Mouse (Mus musculus) hindbrain, embryonic 14.5 days (tissue): ENCODE measurements at regions not wholly inside any gene's neighbourhood (a gene's known extent, or its start where the extent isn't known, plus 50 kb on each side); places are given as distances from the start of the nearest gene placed in this dataset.
"Not testable (repeated sequence)": the region's sequence is repeated elsewhere in the genome, so short reads cannot be mapped to it uniquely, and the experiment has no call there.

ENCODE experiments used
- ATAC-seq: fragments of 200-750 bp; cut with Nextera tagmentation; 2 replicates; pipeline ENCODE4 v1.8.0; 2017; ENCODE audit warnings: moderate number of reproducible peaks, mild to moderate bottlenecking, moderate TSS enrichment, moderate library complexity; ENCODE audit not compliant: low FRiP score
- DNase-seq: peaks from one replicate; pipeline ENCODE4 v3.0.0-alpha.2; 2015; ENCODE audit warnings: low spot score
- H3K27ac ChIP-seq: fragments of 300-500 bp; sonication (generic); 2 replicates; pipeline ENCODE4 v1.5.1; 2014; ENCODE audit warnings: mild to moderate bottlenecking, moderate library complexity
- H3K27me3 ChIP-seq: fragments of 300-500 bp; sonication (generic); 2 replicates; pipeline ENCODE4 v1.6.1; 2014; ENCODE audit warnings: mild to moderate bottlenecking, low read length, mixed read lengths; ENCODE audit not compliant: control insufficient read depth, insufficient read depth
- H3K36me3 ChIP-seq: fragments of 300-500 bp; sonication (generic); replicated peaks from 2 replicates; pipeline ENCODE4 v1.6.1; 2014; ENCODE audit not compliant: control insufficient read depth, insufficient read depth
- H3K4me1 ChIP-seq: fragments of 300-500 bp; sonication (generic); replicated peaks from 2 replicates; pipeline ENCODE4 v1.6.1; 2014; ENCODE audit warnings: antibody characterized with exemption, low read length, mixed read lengths; ENCODE audit not compliant: control insufficient read depth, insufficient read depth
- H3K4me2 ChIP-seq: fragments of 300-500 bp; sonication (generic); replicated peaks from 2 replicates; pipeline ENCODE4 v1.6.1; 2014; ENCODE audit warnings: mild to moderate bottlenecking, moderate library complexity
- H3K4me3 ChIP-seq: fragments of 300-500 bp; sonication (generic); replicated peaks from 2 replicates; pipeline ENCODE4 v1.5.1; 2014; ENCODE audit warnings: mild to moderate bottlenecking, low read length
- H3K9ac ChIP-seq: fragments of 300-500 bp; sonication (generic); 2 replicates; pipeline ENCODE4 v1.6.1; 2014
- H3K9me3 ChIP-seq: fragments of 300-500 bp; sonication (generic); 2 replicates; pipeline ENCODE4 v1.6.1; 2016; ENCODE audit warnings: low read length; ENCODE audit not compliant: control insufficient read depth
- WGBS: fragments of 180-500 bp; shearing (Covaris S2); extraction: QIAGEN DNeasy Blood & Tissue Kit; methylation state at CpG from one replicate; pipeline ENCODE4 v1.1.7; 2014; 5-methylcytosine and 5-hydroxymethylcytosine counted together

DNA sequence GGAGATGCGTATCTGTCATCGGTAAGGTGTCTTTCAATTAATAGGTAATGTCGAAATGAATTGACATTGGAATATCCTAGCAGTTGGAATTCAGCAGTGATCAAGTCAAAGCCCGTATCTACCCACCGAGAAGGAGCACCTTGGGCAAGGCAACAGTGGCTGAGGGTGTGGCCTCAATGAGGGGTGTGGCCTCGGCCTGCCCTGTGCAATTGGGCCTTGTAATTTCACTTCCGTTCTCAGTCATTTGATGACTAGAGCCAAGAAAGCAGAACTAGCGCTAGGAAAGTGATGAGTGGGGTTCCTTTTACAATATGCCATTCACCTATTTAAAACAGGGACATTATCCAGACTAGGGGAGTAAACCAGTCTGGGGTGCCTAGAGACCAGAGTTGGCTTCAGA is 77.6 kb downstream of the Elovl4 start:
- no peaks in the 10 kb centered on the region for H3K27me3 ChIP-seq
- peaks cover 12% of the 10 kb centered on the region; the same call in 1 of the 2 replicates for H3K4me1 ChIP-seq
- DNase-seq (no peak), ATAC-seq (no peak)
- H3K9ac ChIP-seq, result no peak overlapping the region
- no peak overlapping the region for H3K4me2 ChIP-seq
- H3K27ac ChIP-seq, result no peak overlapping the region
- H3K36me3 ChIP-seq, result no peaks in the 10 kb centered on the region
- no peaks in the 10 kb centered on the region for H3K9me3 ChIP-seq
- WGBS, result 86% methylated on average over 8 of the region's 8 CpGs
- H3K4me3 ChIP-seq, result no peak overlapping the region

DNA sequence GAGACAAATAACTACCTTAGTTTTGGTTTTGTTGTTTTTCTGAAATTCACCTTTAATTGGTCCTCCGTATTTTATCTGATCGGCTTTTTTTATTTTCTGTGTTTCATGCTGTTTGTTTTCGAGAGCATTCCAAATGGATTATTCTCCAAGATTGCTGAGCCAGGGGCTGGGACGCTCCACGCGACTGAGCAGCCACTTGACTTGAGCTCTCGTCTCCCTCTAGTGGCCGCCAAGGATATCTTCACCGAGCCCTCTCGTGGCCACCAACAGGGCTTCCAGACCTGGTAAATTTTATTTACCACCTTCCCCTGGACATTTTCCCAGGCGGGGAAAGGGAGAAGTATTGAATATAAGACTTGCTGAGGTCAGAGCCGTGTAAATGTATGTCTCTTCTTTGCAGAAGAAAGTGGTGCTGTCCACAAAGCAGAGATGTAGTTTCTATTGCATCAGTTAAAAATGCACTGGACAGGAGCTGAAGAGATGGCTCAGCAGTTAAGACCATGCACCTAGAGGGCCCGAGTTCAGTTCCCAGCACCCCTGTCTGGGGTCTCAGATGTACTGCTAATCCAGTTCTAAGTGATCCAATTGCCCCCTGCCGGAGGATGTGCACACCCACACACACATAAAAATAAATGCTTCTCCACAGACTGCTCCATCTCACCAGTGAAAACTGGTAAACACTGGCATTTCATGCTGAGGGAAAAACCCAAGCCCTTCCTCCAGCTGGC is 78.5 kb downstream of the Elovl4 start:
- Histone ChIP-seq H3K4me1 (peaks cover 12% of the 10 kb centered on the region; the same call in 1 of the 2 replicates), H3K36me3 (no peaks in the 10 kb centered on the region), H3K4me2 (peak overlapping the region; percentile 55), H3K9me3 (no peaks in the 10 kb centered on the region), H3K9ac (peak overlapping the region; percentile 24), H3K27ac (no peak overlapping the region), H3K4me3 (peak overlapping the region; percentile 27), H3K27me3 (no peaks in the 10 kb centered on the region)
- ATAC-seq (peak; percentile 90), DNase-seq (peak; percentile 86)
- WGBS, result 11% methylated on average over 14 of the region's 14 CpGs

DNA sequence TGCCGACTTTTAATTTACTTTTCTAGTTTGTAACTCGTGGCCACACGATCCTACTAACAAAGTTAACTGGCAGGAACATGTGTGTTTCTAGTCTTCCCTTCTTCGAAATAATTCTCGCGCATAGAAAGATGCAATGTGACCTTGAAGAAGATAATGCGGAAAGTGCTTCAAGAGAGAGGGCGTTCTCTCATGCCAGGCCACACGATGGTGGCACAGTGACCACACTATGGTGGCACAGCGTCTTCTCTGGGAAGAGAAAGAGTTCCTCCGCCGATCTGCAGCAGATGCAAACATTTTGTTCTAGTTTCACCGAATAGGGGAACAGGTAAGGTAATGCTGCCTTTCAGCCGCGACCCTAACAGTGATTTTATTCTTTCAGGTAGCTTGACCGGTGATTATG is 79.1 kb downstream of the Elovl4 start:
- Histone ChIP-seq H3K27ac (no peak overlapping the region), H3K4me1 (peaks cover 12% of the 10 kb centered on the region; the same call in 1 of the 2 replicates), H3K9ac (peak overlapping the region; percentile 24), H3K27me3 (no peaks in the 10 kb centered on the region), H3K36me3 (no peaks in the 10 kb centered on the region), H3K9me3 (no peaks in the 10 kb centered on the region), H3K4me2 (peak overlapping the region; percentile 55), H3K4me3 (peak overlapping the region; percentile 27)
- 52% methylated on average over 16 of the region's 16 CpGs for WGBS
- no peak for ATAC-seq
- DNase-seq, result no peak

DNA sequence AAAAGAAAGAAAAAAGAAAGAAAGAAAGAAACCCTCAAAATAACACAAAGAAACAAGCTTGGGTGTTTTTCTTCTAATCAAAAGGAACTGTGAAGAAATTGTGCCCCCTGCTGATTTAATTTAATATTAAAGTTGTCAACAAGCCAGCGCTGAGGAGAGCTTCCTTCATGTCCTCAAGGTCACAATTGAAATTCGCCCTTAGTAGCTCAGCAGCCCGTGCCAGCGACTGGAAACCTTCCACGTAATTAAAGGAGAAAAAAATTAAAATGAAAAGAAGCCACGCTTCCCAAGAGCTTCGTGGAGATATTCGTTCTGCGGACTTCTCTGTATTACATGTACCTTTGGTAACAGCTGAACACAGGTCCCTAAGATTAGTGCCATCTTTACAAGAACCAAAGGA is 80.0 kb downstream of the Elovl4 start:
- H3K27ac ChIP-seq, result peak overlapping the region; percentile 29; the same call in 1 of the 2 replicates
- no peaks in the 10 kb centered on the region for H3K36me3 ChIP-seq
- no peak overlapping the region for H3K4me3 ChIP-seq
- DNase-seq (peak; percentile 72), ATAC-seq (no peak)
- no peaks in the 10 kb centered on the region for H3K27me3 ChIP-seq
- peaks cover 12% of the 10 kb centered on the region; the same call in 1 of the 2 replicates for H3K4me1 ChIP-seq
- H3K9me3 ChIP-seq, result no peaks in the 10 kb centered on the region
- H3K9ac ChIP-seq, result no peak overlapping the region
- WGBS, result 37% methylated on average over 9 of the region's 9 CpGs
- no peak overlapping the region for H3K4me2 ChIP-seq

GRCm38 (mm10) chr9:83725545-83725944 is 80.5 kb downstream of the Elovl4 start:
- Histone ChIP-seq H3K9ac (no peak overlapping the region), H3K27ac (no peak overlapping the region), H3K27me3 (no peaks in the 10 kb centered on the region), H3K4me2 (no peak overlapping the region), H3K36me3 (no peaks in the 10 kb centered on the region), H3K4me1 (peaks cover 12% of the 10 kb centered on the region; the same call in 1 of the 2 replicates), H3K4me3 (no peak overlapping the region), H3K9me3 (no peaks in the 10 kb centered on the region)
- ATAC-seq (no peak), DNase-seq (no peak)
- WGBS, result 85% methylated on average over 8 of the region's 8 CpGs

- no peak overlapping the region for H3K9ac ChIP-seq
- H3K4me3 ChIP-seq, result no peak overlapping the region
- H3K36me3 ChIP-seq, result no peaks in the 10 kb centered on the region
- DNase-seq, result no peak
- ATAC-seq, result no peak
- no peak overlapping the region for H3K4me2 ChIP-seq
- 77% methylated on average over 2 of the region's 2 CpGs for WGBS
- H3K9me3 ChIP-seq, result no peaks in the 10 kb centered on the region
- no peak overlapping the region for H3K27ac ChIP-seq
- no peaks in the 10 kb centered on the region for H3K27me3 ChIP-seq
- peaks cover 5% of the 10 kb centered on the region; the same call in 1 of the 2 replicates for H3K4me1 ChIP-seq
These were observed 85.1 kb downstream of the Elovl4 start for GRCm38 (mm10) chr9:83720982-83721381.

GRCm38 (mm10) chr9:83719811-83720210 is 86.3 kb downstream of the Elovl4 start:
- H3K4me3 ChIP-seq, result no peak overlapping the region
- H3K27ac ChIP-seq, result no peak overlapping the region
- no peaks in the 10 kb centered on the region for H3K4me1 ChIP-seq
- no peak overlapping the region for H3K9ac ChIP-seq
- no peaks in the 10 kb centered on the region for H3K9me3 ChIP-seq
- no peaks in the 10 kb centered on the region for H3K27me3 ChIP-seq
- no peaks in the 10 kb centered on the region for H3K36me3 ChIP-seq
- WGBS, result 70% methylated on average over 4 of the region's 4 CpGs
- DNase-seq (no peak), ATAC-seq (no peak)
- no peak overlapping the region for H3K4me2 ChIP-seq

DNA sequence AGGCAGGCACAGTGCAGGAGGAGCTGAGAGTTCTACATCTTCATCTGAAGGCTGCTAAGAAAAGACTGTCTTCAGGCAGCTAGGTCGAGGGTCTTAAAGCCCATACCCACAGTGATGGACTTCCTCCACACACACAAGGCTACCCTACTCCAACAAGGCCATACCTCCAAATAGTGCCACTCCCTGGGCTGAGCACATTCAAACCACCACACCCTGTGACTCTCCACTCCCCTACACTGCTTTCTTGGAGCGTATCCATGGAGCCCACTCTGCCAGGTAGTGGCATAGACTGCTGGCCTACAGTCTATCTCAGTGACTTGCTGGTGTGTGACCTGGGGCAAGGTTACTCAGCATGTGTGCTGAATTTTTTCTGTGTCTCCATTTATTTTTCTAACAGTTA is 88.0 kb downstream of the Elovl4 start:
- H3K4me1 ChIP-seq, H3K27me3 ChIP-seq, H3K4me2 ChIP-seq, H3K9me3 ChIP-seq, H3K9ac ChIP-seq, H3K4me3 ChIP-seq, DNase-seq, H3K36me3 ChIP-seq, ATAC-seq, H3K27ac ChIP-seq: not testable (repeated sequence)
- 93% methylated on average over 2 of the region's 2 CpGs for WGBS

DNA sequence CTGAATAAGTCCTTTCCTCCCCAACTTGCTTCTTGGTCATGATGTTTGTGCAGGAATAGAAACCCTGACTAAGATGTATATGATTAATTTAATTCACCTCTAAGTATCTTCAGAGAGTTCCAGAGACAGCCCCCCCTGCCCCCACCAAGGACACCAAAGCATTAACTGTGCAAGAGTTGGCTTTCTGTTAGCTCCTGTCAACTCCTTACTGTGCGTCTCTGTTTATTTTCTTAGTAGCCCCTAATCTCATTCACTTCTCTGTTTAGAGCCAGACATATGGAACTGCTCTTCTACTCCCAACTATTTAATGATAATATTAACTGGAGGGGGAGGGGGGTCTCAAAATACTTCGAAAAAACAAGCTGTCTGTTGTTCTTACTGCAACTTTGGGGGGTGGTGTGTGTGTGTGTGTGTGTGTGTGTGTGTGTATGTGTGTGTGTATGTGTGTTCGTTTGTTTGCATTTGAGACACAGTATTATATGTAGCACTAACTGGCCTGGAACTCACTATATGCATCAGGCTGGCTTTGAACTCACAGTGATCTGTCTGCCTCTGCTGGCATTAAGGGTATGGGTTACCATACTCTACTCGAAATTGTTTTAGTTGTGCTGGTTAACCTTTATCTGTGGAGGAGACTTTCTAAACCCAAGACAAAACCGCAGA is 89.8 kb downstream of the Elovl4 start:
- Histone ChIP-seq H3K4me3 (no peak overlapping the region), H3K4me1 (no peaks in the 10 kb centered on the region), H3K27me3 (no peaks in the 10 kb centered on the region), H3K36me3 (no peaks in the 10 kb centered on the region), H3K9ac (no peak overlapping the region), H3K27ac (no peak overlapping the region), H3K9me3 (no peaks in the 10 kb centered on the region), H3K4me2 (no peak overlapping the region)
- DNase-seq (no peak), ATAC-seq (no peak)
- WGBS, result 79% methylated on average over 5 of the region's 5 CpGs
